Mouse (Mus musculus) lung, postnatal 0 days (tissue): Measurements from ENCODE around the gene Cul3.

Experiments
- CTCF ChIP-seq: IDR thresholded peaks from 2 replicates; pipeline ENCODE4 v1.5.1; 2016; ENCODE audit warnings: antibody characterized with exemption, mild to moderate bottlenecking
- EP300 ChIP-seq: IDR thresholded peaks from 2 replicates; pipeline ENCODE4 v1.6.1; 2016; ENCODE audit warnings: antibody characterized with exemption, mild to moderate bottlenecking, control low read depth

GRCm38 (mm10) chr1:80230612-80231011 is 109.7 kb downstream of the Cul3 start:
- TF ChIP-seq CTCF = peak; percentile 55
- no peak for TF ChIP-seq EP300
